Comparison of ENCODE assay signal across 14 mouse cellular contexts in the genomic region with DNA sequence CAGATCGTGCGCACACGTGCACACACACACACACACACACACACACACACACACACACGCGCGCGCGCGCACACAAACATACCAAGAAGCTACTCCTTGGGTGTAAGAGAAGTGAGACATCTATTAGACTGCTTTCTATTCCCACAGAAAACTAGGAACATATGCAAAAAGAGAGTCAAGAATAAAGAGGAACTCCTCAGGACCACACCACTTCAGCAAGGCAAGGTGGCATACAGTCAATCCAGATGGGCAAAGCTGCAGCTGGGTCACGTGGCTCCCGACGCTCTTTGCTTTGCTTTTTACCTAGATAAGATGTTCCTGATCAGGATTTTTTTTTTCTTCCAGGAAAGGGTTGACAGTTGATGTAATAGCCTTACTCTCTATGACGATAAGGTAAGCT. TPM values are rescaled to one million over a fixed set of nuclear protein-coding genes. Genes with fewer than 3 reads are reported as not detected.
"Had no signal": no experiment of that assay in that cellular context is flagged by ENCODE, and none has a peak within 500 bp of the region (broad histone marks: within the 10 kb centered on the region; RNA-seq: fewer than 3 reads in every experiment).

No protein-coding gene starts in this region.

- H3K9me3 ChIP-seq: limb, embryonic 10.5 days; limb, embryonic 13.5 days had no signal

- H3K9ac ChIP-seq: limb, embryonic 13.5 days; liver, embryonic 14.5 days; liver, postnatal 0 days; lung, embryonic 14.5 days had no signal

- H3K4me3 ChIP-seq: limb, embryonic 10.5 days; limb, embryonic 13.5 days had no signal

- H3K4me1 ChIP-seq: limb, embryonic 13.5 days had no signal

- H3K27ac ChIP-seq: limb, embryonic 10.5 days; limb, embryonic 13.5 days; liver, embryonic 14.5 days; macrophage had no signal

- H3K4me2 ChIP-seq: limb, embryonic 13.5 days; lung, embryonic 14.5 days; midbrain, embryonic 11.5 days had no signal

- H3K27me3 ChIP-seq: limb, embryonic 13.5 days had no signal

- ATAC-seq: liver, postnatal 0 days; lung, postnatal 0 days had no signal

- DNase-seq: kidney, postnatal 14 days; kidney, postnatal 4 days; liver; liver, postnatal 0 days; lung, embryonic 14.5 days; midbrain, embryonic 14.5 days; thymus, adult 18-20 months; thymus, postnatal 36 days had no signal

- H3K36me3 ChIP-seq: limb, embryonic 10.5 days; limb, embryonic 13.5 days had no signal

RNA-seq across cellular contexts. Expression of a gene that starts 45.6 kb away (rescaled TPM):
- polyA plus RNA-seq: macrophage had no signal
